Mouse (Mus musculus) embryonic fibroblast, embryonic 13.5 days (primary cell): ENCODE data around the gene Dync2li1. TPM values are rescaled to one million over a fixed set of nuclear protein-coding genes. Genes with fewer than 3 reads are reported as not detected.

Experiments used
- H3K27ac ChIP-seq: 2 replicates; pipeline ENCODE4 v1.5.1; 2012; ENCODE audit warnings: low read length, control low read depth, inconsistent platforms; ENCODE audit not compliant: insufficient read depth
- H3K4me1 ChIP-seq: 2 replicates; pipeline ENCODE4 v1.6.1; 2011; ENCODE audit warnings: low read length; ENCODE audit not compliant: control insufficient read depth, insufficient read depth
- H3K4me3 ChIP-seq: 2 replicates; pipeline ENCODE4 v1.5.1; 2011; ENCODE audit warnings: mild to moderate bottlenecking, control low read depth, low read length; ENCODE audit not compliant: insufficient read depth
- CTCF ChIP-seq: IDR thresholded peaks from 2 replicates; pipeline ENCODE4 v1.5.1; 2011; ENCODE audit warnings: mild to moderate bottlenecking, control low read depth, low read length, moderate library complexity, borderline replicate concordance; ENCODE audit not compliant: insufficient read depth
- POLR2A ChIP-seq: IDR thresholded peaks from 2 replicates; pipeline ENCODE4 v1.6.1; 2011; ENCODE audit warnings: low read depth, mild to moderate bottlenecking, control low read depth, low read length, moderate library complexity
- polyA plus RNA-seq: library from polyadenylated mRNA; stranded (reverse); fragments of >200 nt; gene quantifications from 2 replicates; pipeline ENCODE4 v1.2.4, GENCODE M21; 2011; ENCODE audit warnings: low read depth; ENCODE audit not compliant: missing spikeins, insufficient read length

Dync2li1 gene
- polyA plus RNA-seq: 18.9 and 21.4 TPM in 2 replicates

GRCm38 (mm10) chr17:84626276-84626856 is at the start of gene Dync2li1:
Gene Dync2li1, plus strand, starts transcription at chr17:84626496.
- Histone ChIP-seq H3K27ac (0 out of 2 replicates have a peak within 1 kb of the TSS, but pooled peaks have one; percentile 8), H3K4me3 (peak within 1 kb of the TSS; percentile 57), H3K4me1 (peaks cover 9% of the 10 kb centered on the region)
- TF ChIP-seq POLR2A (peak; percentile 68), CTCF (0 out of 2 replicates have a peak, but pooled peaks have one; percentile 2)

- Histone ChIP-seq H3K4me3 (no peak overlapping the region), H3K27ac (no peak overlapping the region), H3K4me1 (no peaks in the 10 kb centered on the region; the same call in 1 of the 2 replicates)
- TF ChIP-seq CTCF (no peak), POLR2A (no peak)
These were observed 49.5 kb upstream of the Dync2li1 start for GRCm38 (mm10) chr17:84576621-84577293.

- peaks cover 2% of the 10 kb centered on the region; the same call in 1 of the 2 replicates for H3K4me1 ChIP-seq
- H3K4me3 ChIP-seq: no peak overlapping the region
- TF ChIP-seq POLR2A: no peak
- TF ChIP-seq CTCF: no peak
- no peak overlapping the region for H3K27ac ChIP-seq
These were observed 47.0 kb upstream of the Dync2li1 start for GRCm38 (mm10) chr17:84579249-84579648.

- no peak overlapping the region for H3K27ac ChIP-seq
- no peak for TF ChIP-seq POLR2A
- no peak for TF ChIP-seq CTCF
- H3K4me3 ChIP-seq: no peak overlapping the region
- H3K4me1 ChIP-seq: peaks cover 4% of the 10 kb centered on the region
These were observed 46.5 kb upstream of the Dync2li1 start for GRCm38 (mm10) chr17:84579817-84580216.

- H3K4me1 ChIP-seq: peaks cover 8% of the 10 kb centered on the region
- no peak overlapping the region for H3K4me3 ChIP-seq
- no peak overlapping the region for H3K27ac ChIP-seq
- no peak for TF ChIP-seq POLR2A
- TF ChIP-seq CTCF: no peak
These were observed 45.5 kb upstream of the Dync2li1 start for GRCm38 (mm10) chr17:84580821-84581220.

- no peak for TF ChIP-seq POLR2A
- no peak for TF ChIP-seq CTCF
These were observed 44.4 kb upstream of the Dync2li1 start for GRCm38 (mm10) chr17:84581740-84582414.

GRCm38 (mm10) chr17:84584107-84584506 is 42.2 kb upstream of the Dync2li1 start:
- TF ChIP-seq POLR2A: no peak
- TF ChIP-seq CTCF: no peak
- Histone ChIP-seq H3K4me1 (peaks cover 12% of the 10 kb centered on the region), H3K4me3 (no peak overlapping the region), H3K27ac (no peak overlapping the region)

More at GRCm38 (mm10) chr17:84581740-84582414, 44.4 kb upstream of the Dync2li1 start:
- peaks cover 12% of the 10 kb centered on the region for H3K4me1 ChIP-seq
- 0 out of 2 replicates have a peak overlapping the region, but pooled peaks have one; percentile 36 for H3K27ac ChIP-seq
- no peak overlapping the region for H3K4me3 ChIP-seq

GRCm38 (mm10) chr17:84585104-84585503 is 41.2 kb upstream of the Dync2li1 start:
- TF ChIP-seq CTCF (no peak), POLR2A (no peak)

GRCm38 (mm10) chr17:84590065-84590464 is 36.2 kb upstream of the Dync2li1 start:
- no peak overlapping the region for H3K4me3 ChIP-seq
- H3K27ac ChIP-seq: no peak overlapping the region
- H3K4me1 ChIP-seq: peaks cover 6% of the 10 kb centered on the region; the same call in 1 of the 2 replicates
- TF ChIP-seq POLR2A (no peak), CTCF (no peak)

More at GRCm38 (mm10) chr17:84585104-84585503, 41.2 kb upstream of the Dync2li1 start:
- Histone ChIP-seq H3K4me3 (no peak overlapping the region), H3K27ac (peak overlapping the region; percentile 29; the same call in 1 of the 2 replicates), H3K4me1 (peaks cover 12% of the 10 kb centered on the region)
